ENCODE assay signal across 10 mouse cellular contexts in the genomic region with DNA sequence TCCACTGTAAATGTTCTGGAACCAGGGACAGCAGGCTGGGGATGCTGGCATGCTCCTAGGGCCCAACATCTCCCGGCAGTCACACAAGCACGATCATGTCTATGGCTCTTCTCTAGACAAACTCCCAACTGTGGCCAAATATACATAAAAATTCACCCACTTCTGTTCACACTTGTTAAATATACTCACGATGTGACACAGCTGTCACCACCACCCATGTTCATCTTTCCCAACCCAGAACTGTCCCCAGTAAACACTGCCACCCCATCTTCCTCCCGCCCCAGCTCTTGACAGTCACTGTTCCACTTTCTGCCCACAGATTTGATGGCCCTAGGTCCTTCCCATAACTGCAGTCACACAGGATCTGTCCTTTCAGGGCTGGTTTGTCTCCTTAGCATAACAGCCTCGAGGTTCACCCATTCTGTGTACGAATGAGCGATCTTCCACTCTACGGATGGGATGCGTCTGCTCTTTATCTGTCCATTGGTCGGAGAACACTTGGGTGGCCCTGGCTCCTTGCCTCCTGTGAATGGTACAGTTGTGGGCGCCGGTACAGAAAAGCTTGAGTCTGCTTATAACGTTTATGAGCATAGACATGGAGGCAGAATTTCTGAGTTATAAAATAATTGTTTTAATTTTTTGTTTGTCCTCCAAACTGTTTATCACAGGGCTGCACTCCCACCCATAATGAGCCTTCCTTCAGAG. TPM values are rescaled to one million over a fixed set of nuclear protein-coding genes. Genes with fewer than 3 reads are reported as not detected.
DNase-seq lines count a peak whose midpoint lies in the region; ATAC-seq lines count a peak whose summit lies in the region.
"Had no signal": no experiment of that assay in that cellular context is flagged by ENCODE, and none has a peak within 500 bp of the region (broad histone marks: within the 10 kb centered on the region; RNA-seq: fewer than 3 reads in every experiment).

No protein-coding gene starts in this region.

- no peaks in the 10 kb centered on the region for H3K36me3 ChIP-seq in forebrain, embryonic 15.5 days
- H3K36me3 ChIP-seq in neural tube, embryonic 13.5 days, result no peaks in the 10 kb centered on the region
- H3K36me3 ChIP-seq: lung, embryonic 15.5 days had no signal

- no peaks in the 10 kb centered on the region for H3K9me3 ChIP-seq in forebrain, embryonic 15.5 days
- no peaks in the 10 kb centered on the region for H3K9me3 ChIP-seq in neural tube, embryonic 13.5 days
- H3K9me3 ChIP-seq: lung, embryonic 15.5 days had no signal

- peak overlapping the region; percentile 73 for H3K27ac ChIP-seq in forebrain, embryonic 15.5 days (replicated peaks)
- H3K27ac ChIP-seq in neural tube, embryonic 13.5 days (replicated peaks), result peak overlapping the region; percentile 64; the same call in 1 of the 2 replicates
- H3K27ac ChIP-seq: heart, adult 2 months; lung, embryonic 15.5 days had no signal

- peak; percentile 61 for DNase-seq in retina, postnatal 1 day
- DNase-seq in retina, embryonic 14.5 days (ENCODE audit: low spot score), result no peak
- DNase-seq in left cerebral cortex, postnatal 14 days (ENCODE audit: low spot score in 2 of 2), result peak; percentile 40 to 82
- no peak for DNase-seq in Muller cell, postnatal 12 days (ENCODE audit: inconsistent ontology term)
- no peak for DNase-seq in embryo, embryonic 11 days
- DNase-seq: heart, adult 2 months had no signal

- H3K4me1 ChIP-seq in forebrain, embryonic 15.5 days, result peaks cover 69% of the 10 kb centered on the region
- peaks cover 73% of the 10 kb centered on the region for H3K4me1 ChIP-seq in neural tube, embryonic 13.5 days (replicated peaks)

- WGBS in forebrain, embryonic 15.5 days, result 27% methylated on average over 13 of the region's 13 CpGs
- 24% methylated on average over 13 of the region's 13 CpGs for WGBS in neural tube, embryonic 13.5 days

- no peak overlapping the region for H3K9ac ChIP-seq in forebrain, embryonic 15.5 days (replicated peaks)
- H3K9ac ChIP-seq in neural tube, embryonic 13.5 days, result peak overlapping the region; percentile 61; the same call in 1 of the 2 replicates
- H3K9ac ChIP-seq: lung, embryonic 15.5 days had no signal

- peak overlapping the region; percentile 39; the same call in 1 of the 2 replicates for H3K4me2 ChIP-seq in forebrain, embryonic 15.5 days (replicated peaks)
- H3K4me2 ChIP-seq in neural tube, embryonic 13.5 days, result peak overlapping the region; percentile 47; the same call in 1 of the 2 replicates

- 0 out of 2 replicates have a peak, but pooled peaks cover 9% of the 10 kb centered on the region for H3K27me3 ChIP-seq in forebrain, embryonic 15.5 days
- peaks cover 42% of the 10 kb centered on the region for H3K27me3 ChIP-seq in neural tube, embryonic 13.5 days

- intact Hi-C loops in left cerebral cortex, postnatal 14 days (cut with DNase I), result no loop called here

- ATAC-seq in forebrain, embryonic 15.5 days (replicated peaks), result no peak
- ATAC-seq in neural tube, embryonic 13.5 days (ENCODE audit: low read depth), result no peak

- no peak overlapping the region for H3K4me3 ChIP-seq in forebrain, embryonic 15.5 days
- H3K4me3 ChIP-seq in neural tube, embryonic 13.5 days, result no peak overlapping the region
- H3K4me3 ChIP-seq: erythroblast, embryonic 14.5 days; heart, adult 2 months had no signal

RNA-seq across cellular contexts. Expression of a gene that starts 3.3 kb away (rescaled TPM):
- 125 and 127 TPM in 2 replicates for polyA plus RNA-seq in forebrain, embryonic 15.5 days (2015; fragmentation: Nextera tagmentation; extraction: Ambion mirVana)
- total RNA-seq in left cerebral cortex, postnatal 14 days (2021), result 10 to 100 TPM; 32.6 to 48.7 TPM
- polyA plus RNA-seq in neural tube, embryonic 13.5 days (2015; fragmentation: Nextera tagmentation; extraction: Ambion mirVana), result 119 and 125 TPM in 2 replicates
- total RNA-seq: heart, adult 2 months had no signal
- polyA plus RNA-seq: erythroblast, embryonic 14.5 days had no signal

RNA-seq across cellular contexts. Expression of a gene that starts 6.5 kb away (rescaled TPM):
- 43.5 and 48.9 TPM in 2 replicates for polyA plus RNA-seq in forebrain, embryonic 15.5 days (2015; fragmentation: Nextera tagmentation; extraction: Ambion mirVana)
- 10 to 100 TPM; 31.8 to 33.4 TPM for total RNA-seq in left cerebral cortex, postnatal 14 days (2021)
- polyA plus RNA-seq in neural tube, embryonic 13.5 days (2015; fragmentation: Nextera tagmentation; extraction: Ambion mirVana), result 36.6 and 36.8 TPM in 2 replicates

RNA-seq across cellular contexts. Expression of a gene that starts 29.1 kb away (rescaled TPM):
- 0.36 TPM in 1 of 2 replicates, not detected in the other for polyA plus RNA-seq in forebrain, embryonic 15.5 days (2015; fragmentation: Nextera tagmentation; extraction: Ambion mirVana)
- total RNA-seq in left cerebral cortex, postnatal 14 days (2021), result 1 to 10 TPM; 1.3 to 1.6 TPM
- polyA plus RNA-seq in neural tube, embryonic 13.5 days (2015; fragmentation: Nextera tagmentation; extraction: Ambion mirVana), result 0.54 TPM in 1 of 2 replicates, not detected in the other

RNA-seq across cellular contexts. Expression of a gene that starts 58.5 kb away (rescaled TPM):
- 36.8 and 40.5 TPM in 2 replicates for polyA plus RNA-seq in forebrain, embryonic 15.5 days (2015; fragmentation: Nextera tagmentation; extraction: Ambion mirVana)
- 10 to 100 TPM; 33.4 to 34.0 TPM for total RNA-seq in left cerebral cortex, postnatal 14 days (2021)
- polyA plus RNA-seq in neural tube, embryonic 13.5 days (2015; fragmentation: Nextera tagmentation; extraction: Ambion mirVana), result 38.7 and 44.0 TPM in 2 replicates

Comparison
In these comparisons a context has a peak if more than half of its experiments do, and no peak if none do; other contexts are left out.
1. DNase-seq: peak in retina, postnatal 1 day (single experiment) and left cerebral cortex, postnatal 14 days (2 of 2); none in retina, embryonic 14.5 days (single experiment), Muller cell, postnatal 12 days (single experiment) and embryo, embryonic 11 days (single experiment).